Mouse (Mus musculus) bone marrow macrophage, adult 2 months (primary cell): ENCODE measurements around the gene Hoxa13.

Source experiments
- CTCF ChIP-seq: IDR thresholded peaks from 2 replicates; pipeline ENCODE4 v1.5.1; 2012; ENCODE audit warnings: low read depth, mild to moderate bottlenecking, low read length, moderate library complexity
- POLR2A ChIP-seq: IDR thresholded peaks from 2 replicates; pipeline ENCODE4 v1.6.1; 2012; ENCODE audit warnings: mild to moderate bottlenecking, low read depth, low read length, borderline replicate concordance

DNA sequence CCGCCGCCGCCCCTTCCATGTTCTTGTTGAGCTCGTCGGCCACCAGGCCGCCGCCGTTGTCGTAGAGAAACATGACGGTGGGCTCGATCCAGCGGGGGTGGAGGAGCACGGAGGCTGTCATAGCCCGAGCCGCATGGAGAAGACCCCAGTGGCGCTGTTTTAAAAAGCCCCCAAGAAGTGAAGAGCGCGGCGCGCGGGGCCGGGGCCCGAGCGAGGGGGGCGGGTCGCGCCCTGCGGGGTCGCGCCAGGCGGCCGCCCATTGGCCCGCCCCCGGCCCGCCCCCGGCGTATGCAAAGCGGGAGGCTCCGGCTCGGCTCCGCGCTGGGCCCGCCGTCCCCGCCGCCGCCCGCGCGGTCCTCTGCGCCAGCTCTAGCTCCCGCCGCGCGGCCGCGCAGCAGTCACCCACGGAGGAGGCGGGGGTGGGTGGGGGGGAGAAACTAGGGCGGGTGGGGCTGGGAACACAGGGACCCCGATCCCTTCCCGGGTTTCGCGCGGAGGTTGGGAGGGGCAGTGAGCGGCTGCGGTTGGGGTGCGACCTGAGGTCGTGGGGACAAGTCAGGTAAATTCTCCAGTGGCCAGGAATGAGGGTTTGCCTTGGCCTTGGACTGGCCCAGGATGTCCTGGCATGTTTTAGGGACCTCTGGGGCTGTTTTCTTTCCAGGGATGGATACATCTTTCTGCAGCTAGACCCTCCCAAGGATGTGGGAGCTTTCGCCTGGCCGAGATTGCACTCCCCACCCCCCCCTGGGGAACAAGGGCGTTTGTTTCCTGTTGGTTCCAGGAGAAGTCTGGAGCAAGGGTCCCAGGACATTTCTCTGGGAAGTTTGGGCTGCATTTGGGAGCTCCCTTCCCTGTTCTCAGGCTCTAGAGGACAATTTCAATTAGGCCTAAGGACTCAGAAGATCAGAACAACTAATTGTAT lies at the start of gene Hoxa13:
- TF ChIP-seq POLR2A (no peak), CTCF (no peak)
